Mouse (Mus musculus) myocyte (in vitro differentiated cells): ENCODE measurements around the gene Wdr83. TPM values are rescaled to one million over a fixed set of nuclear protein-coding genes. Genes with fewer than 3 reads are reported as not detected.
A peak's percentile ranks its signal among the peaks of the same experiment; 100 is the strongest.

Experiments
- H3K27me3 ChIP-seq: one replicate; pipeline ENCODE4 v1.6.1; 2011; ENCODE audit not compliant: control insufficient read depth, insufficient read depth, insufficient read length
- H3K36me3 ChIP-seq: one replicate; pipeline ENCODE4 v1.6.1; 2011; ENCODE audit not compliant: control insufficient read depth, insufficient read depth
- H3K4me2 ChIP-seq: one replicate; pipeline ENCODE4 v1.6.1; 2011; ENCODE audit warnings: low read depth, control low read depth
- H3K4me3 ChIP-seq: one replicate; pipeline ENCODE4 v1.5.1; 2011; ENCODE audit warnings: mild to moderate bottlenecking, control low read depth, moderate library complexity
- H3K79me2 ChIP-seq: one replicate; pipeline ENCODE4 v1.6.1; 2011; ENCODE audit not compliant: control insufficient read depth, insufficient read depth
- H3ac ChIP-seq: one replicate; pipeline ENCODE4 v1.6.1; 2011; ENCODE audit not compliant: control insufficient read depth, insufficient read length
- CEBPB ChIP-seq: IDR thresholded peaks from 2 replicates; pipeline ENCODE4 v1.6.1; 2011; ENCODE audit warnings: mild to moderate bottlenecking, moderate library complexity; ENCODE audit not compliant: poor library complexity, insufficient read depth, severe bottlenecking
- E2F4 ChIP-seq: IDR thresholded peaks from one replicate; pipeline ENCODE4 v1.6.1; 2011; ENCODE audit warnings: mild to moderate bottlenecking, control low read depth, moderate library complexity; ENCODE audit not compliant: insufficient read depth
- MAX ChIP-seq: IDR thresholded peaks from one replicate; pipeline ENCODE4 v1.6.1; 2011; ENCODE audit warnings: low read depth, mild to moderate bottlenecking, control low read depth
- MYOD1 ChIP-seq, 3 experiments: IDR thresholded peaks; one replicate each; pipeline ENCODE4 v1.6.1; 2011; ENCODE audit warnings: control low read depth in 2 of 3, low read depth in 2 of 3, mild to moderate bottlenecking in 2 of 3, moderate library complexity in 1 of 3; ENCODE audit not compliant: insufficient read length in 2 of 3, control insufficient read depth in 1 of 3
- MYOG ChIP-seq, 3 experiments: IDR thresholded peaks; one replicate each; pipeline ENCODE4 v1.6.1; 2011; ENCODE audit warnings: control low read depth in 2 of 3, low read depth in 2 of 3, mild to moderate bottlenecking in 2 of 3; ENCODE audit not compliant: insufficient read length in 2 of 3, control insufficient read depth in 1 of 3, insufficient read depth in 1 of 3
- POLR2A ChIP-seq: IDR thresholded peaks from one replicate; pipeline ENCODE4 v1.6.1; 2011; ENCODE audit warnings: low read depth, mild to moderate bottlenecking, control low read depth, moderate library complexity; ENCODE audit not compliant: insufficient read length
- POLR2AphosphoS2 ChIP-seq: IDR thresholded peaks from one replicate; pipeline ENCODE4 v1.6.1; 2011; ENCODE audit warnings: low read depth, control low read depth; ENCODE audit not compliant: insufficient read length
- REST ChIP-seq: IDR thresholded peaks from one replicate; pipeline ENCODE4 v1.6.1; 2011; ENCODE audit warnings: mild to moderate bottlenecking, control low read depth, moderate library complexity; ENCODE audit not compliant: insufficient read depth, insufficient read length
- SRF ChIP-seq: IDR thresholded peaks from one replicate; pipeline ENCODE4 v1.6.1; 2011; ENCODE audit warnings: low read depth; ENCODE audit not compliant: control insufficient read depth, insufficient read length
- TCF12 ChIP-seq: IDR thresholded peaks from one replicate; pipeline ENCODE4 v1.6.1; 2011; ENCODE audit warnings: mild to moderate bottlenecking, control low read depth; ENCODE audit not compliant: poor library complexity, insufficient read depth, severe bottlenecking
- TCF3 ChIP-seq: IDR thresholded peaks from one replicate; pipeline ENCODE4 v1.6.1; 2011; ENCODE audit warnings: low read depth, control low read depth; ENCODE audit not compliant: insufficient read length
- USF1 ChIP-seq: IDR thresholded peaks from one replicate; pipeline ENCODE4 v1.6.1; 2011; ENCODE audit warnings: low read depth, mild to moderate bottlenecking, control low read depth, moderate library complexity
- polyA plus RNA-seq: library from polyadenylated mRNA; unstranded; fragments of >200 nt; fragmentation: generic; extraction: Trizol; gene quantifications from one replicate; pipeline ENCODE4 v1.2.1, GENCODE M21; 2012; ENCODE audit warnings: missing spikeins

The Wdr83 gene
- polyA plus RNA-seq, 1 experiment, result 26.8 TPM

DNA sequence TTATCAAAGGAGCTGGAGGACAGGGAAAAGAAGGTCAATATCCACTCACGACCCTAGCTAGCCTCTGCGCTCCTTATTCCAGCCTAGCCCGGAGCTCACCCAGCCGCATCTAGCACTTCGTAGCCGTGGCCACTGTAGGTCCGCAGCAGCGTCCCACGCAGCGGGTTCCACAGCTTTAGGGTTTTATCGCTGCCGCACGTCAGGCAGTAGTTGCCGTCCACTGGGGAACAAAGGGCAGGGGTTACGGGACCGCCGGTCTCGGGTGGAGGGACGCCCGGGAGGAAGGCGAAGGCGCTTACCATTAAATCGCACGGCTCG is 933 bp downstream of the Wdr83 start:
- H3K36me3 ChIP-seq, result peaks cover 7% of the 10 kb centered on the region
- peaks cover 9% of the 10 kb centered on the region for H3K79me2 ChIP-seq
- peak overlapping the region; percentile 83 for H3K4me2 ChIP-seq
- H3K27me3 ChIP-seq, result no peaks in the 10 kb centered on the region
- peak overlapping the region; percentile 74 for H3ac ChIP-seq
- peak; percentile 5 for TF ChIP-seq POLR2A
- TF ChIP-seq MYOD1 (IDR thresholded peaks at IDR 0.05; ENCODE audit: control insufficient read depth in 1 of 3, insufficient read length in 2 of 3, low read depth in 2 of 3), result no peak
- peak; percentile 12 for TF ChIP-seq POLR2AphosphoS2
- TF ChIP-seq MYOG (IDR thresholded peaks at IDR 0.05; ENCODE audit: control insufficient read depth in 1 of 3, insufficient read depth in 1 of 3, insufficient read length in 2 of 3, low read depth in 2 of 3), result no peak
- no peak for TF ChIP-seq TCF12
- H3K4me3 ChIP-seq, result peak overlapping the region; percentile 96

DNA sequence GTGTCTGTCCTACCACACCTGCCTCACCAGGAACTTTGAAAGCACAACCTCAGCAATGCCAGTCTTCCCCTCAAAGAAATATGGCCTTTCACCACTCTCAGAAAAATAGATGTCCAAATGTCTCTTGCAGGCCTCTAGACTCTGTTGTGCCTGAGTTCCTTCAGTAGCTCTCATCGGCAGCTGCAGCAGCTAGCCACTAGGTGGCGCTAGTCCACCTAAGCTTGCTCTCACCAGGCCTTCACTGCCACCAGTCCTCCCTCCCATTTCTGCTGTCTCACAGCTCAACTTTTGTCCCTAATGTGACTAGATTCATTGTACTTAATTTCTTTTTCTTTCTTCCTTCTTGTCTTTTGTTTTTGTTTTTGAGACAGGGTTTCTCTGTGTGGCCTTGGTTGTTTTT is 4.1 kb downstream of the Wdr83 start:
- Histone ChIP-seq H3K4me3 (no peak overlapping the region), H3K36me3 (peaks cover 12% of the 10 kb centered on the region), H3K4me2 (no peak overlapping the region), H3ac (no peak overlapping the region), H3K27me3 (no peaks in the 10 kb centered on the region), H3K79me2 (peaks cover 9% of the 10 kb centered on the region)
- TF ChIP-seq SRF (no peak), MYOD1 (IDR thresholded peaks at IDR 0.05; ENCODE audit: control insufficient read depth in 1 of 3, insufficient read length in 2 of 3, low read depth in 2 of 3) (no peak), POLR2A (no peak), TCF12 (no peak), MAX (no peak), CEBPB (no peak), MYOG (IDR thresholded peaks at IDR 0.05; ENCODE audit: control insufficient read depth in 1 of 3, insufficient read depth in 1 of 3, insufficient read length in 2 of 3, low read depth in 2 of 3) (no peak), TCF3 (no peak)

DNA sequence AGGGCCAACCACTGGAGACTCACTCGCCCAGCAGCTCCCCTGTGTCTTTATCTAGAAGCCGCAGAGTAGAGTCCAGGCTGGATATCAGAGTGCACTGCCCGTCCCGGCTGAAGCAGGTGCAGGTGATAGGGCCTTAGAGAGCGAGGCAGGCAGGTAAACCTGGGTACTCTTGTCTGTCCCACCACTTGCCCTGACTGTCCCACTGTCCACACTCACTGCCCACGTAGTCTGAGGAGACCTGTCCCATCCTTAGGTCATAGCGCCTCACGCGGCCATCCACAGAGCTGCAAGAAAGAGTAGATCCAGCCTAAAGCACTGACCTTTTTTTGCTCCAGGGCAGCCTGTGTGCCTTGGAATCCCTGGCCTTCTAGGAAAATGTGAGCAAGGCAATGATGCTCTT is 5.1 kb downstream of the Wdr83 start:
- Histone ChIP-seq H3ac (no peak overlapping the region), H3K36me3 (peaks cover 12% of the 10 kb centered on the region)
- no peak for TF ChIP-seq TCF12
- no peak for TF ChIP-seq MYOD1 (IDR thresholded peaks at IDR 0.05; ENCODE audit: control insufficient read depth in 1 of 3, insufficient read length in 2 of 3, low read depth in 2 of 3)
- TF ChIP-seq MYOG (IDR thresholded peaks at IDR 0.05; ENCODE audit: control insufficient read depth in 1 of 3, insufficient read depth in 1 of 3, insufficient read length in 2 of 3, low read depth in 2 of 3), result no peak

DNA sequence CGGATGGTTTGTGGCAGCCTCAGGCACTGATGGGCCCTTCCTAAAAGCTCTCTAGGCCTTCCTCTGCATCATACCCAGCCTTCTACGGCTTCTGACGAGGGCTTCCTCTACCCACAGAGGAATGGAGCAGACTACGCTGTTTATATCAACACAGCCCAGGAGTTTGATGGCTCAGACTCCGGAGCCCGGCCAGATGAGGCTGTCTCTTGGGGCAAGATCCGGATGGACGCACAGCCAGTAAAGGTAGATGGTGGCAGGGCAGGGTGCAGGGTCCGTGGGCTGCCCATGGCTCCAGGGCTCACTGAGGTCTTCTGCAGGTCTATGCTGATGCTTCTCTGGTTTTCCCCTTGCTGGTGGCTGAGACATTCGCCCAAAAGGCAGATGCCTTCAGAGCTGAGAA is 6.5 kb downstream of the Wdr83 start:
- Histone ChIP-seq H3K4me3 (no peak overlapping the region), H3K4me2 (no peak overlapping the region), H3K36me3 (peaks cover 12% of the 10 kb centered on the region), H3K27me3 (no peaks in the 10 kb centered on the region), H3K79me2 (peaks cover 3% of the 10 kb centered on the region), H3ac (no peak overlapping the region)
- TF ChIP-seq MYOD1 (IDR thresholded peaks at IDR 0.05; ENCODE audit: control insufficient read depth in 1 of 3, insufficient read length in 2 of 3, low read depth in 2 of 3) (no peak), SRF (no peak), E2F4 (no peak), POLR2AphosphoS2 (peak; percentile 22), CEBPB (no peak)

More for the DNA sequence above, 5.1 kb downstream of the Wdr83 start:
- Histone ChIP-seq H3K27me3 (no peaks in the 10 kb centered on the region), H3K79me2 (peaks cover 9% of the 10 kb centered on the region), H3K4me2 (no peak overlapping the region), H3K4me3 (no peak overlapping the region)

DNA sequence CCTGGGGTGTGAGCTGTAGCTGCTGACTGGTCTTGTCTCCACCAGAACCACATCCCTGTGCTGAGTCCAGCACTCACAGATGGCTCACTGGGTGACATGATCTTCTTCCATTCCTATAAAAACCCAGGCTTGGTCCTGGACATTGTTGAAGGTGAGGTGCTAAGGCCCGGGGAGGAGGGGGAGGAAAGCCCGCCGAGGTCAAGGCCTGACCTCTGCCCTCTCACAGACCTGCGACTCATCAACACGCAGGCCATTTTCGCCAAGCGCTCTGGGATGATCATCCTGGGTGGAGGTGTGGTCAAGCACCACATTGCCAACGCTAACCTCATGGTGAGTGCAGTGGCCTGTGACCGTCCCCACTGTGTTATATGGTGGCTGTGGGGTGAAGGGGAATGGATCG is 6.9 kb downstream of the Wdr83 start:
- Histone ChIP-seq H3K4me3 (no peak overlapping the region), H3K27me3 (no peaks in the 10 kb centered on the region), H3K79me2 (no peaks in the 10 kb centered on the region), H3K36me3 (peaks cover 12% of the 10 kb centered on the region), H3ac (no peak overlapping the region), H3K4me2 (no peak overlapping the region)
- no peak for TF ChIP-seq CEBPB
- no peak for TF ChIP-seq E2F4
- TF ChIP-seq TCF3, result no peak
- TF ChIP-seq REST, result no peak
- no peak for TF ChIP-seq POLR2A
- no peak for TF ChIP-seq MAX
- TF ChIP-seq POLR2AphosphoS2, result no peak
- TF ChIP-seq SRF, result no peak
- TF ChIP-seq TCF12, result no peak
- TF ChIP-seq MYOG (IDR thresholded peaks at IDR 0.05; ENCODE audit: control insufficient read depth in 1 of 3, insufficient read depth in 1 of 3, insufficient read length in 2 of 3, low read depth in 2 of 3), result no peak
- TF ChIP-seq USF1, result no peak
- TF ChIP-seq MYOD1 (IDR thresholded peaks at IDR 0.05; ENCODE audit: control insufficient read depth in 1 of 3, insufficient read length in 2 of 3, low read depth in 2 of 3), result no peak

DNA sequence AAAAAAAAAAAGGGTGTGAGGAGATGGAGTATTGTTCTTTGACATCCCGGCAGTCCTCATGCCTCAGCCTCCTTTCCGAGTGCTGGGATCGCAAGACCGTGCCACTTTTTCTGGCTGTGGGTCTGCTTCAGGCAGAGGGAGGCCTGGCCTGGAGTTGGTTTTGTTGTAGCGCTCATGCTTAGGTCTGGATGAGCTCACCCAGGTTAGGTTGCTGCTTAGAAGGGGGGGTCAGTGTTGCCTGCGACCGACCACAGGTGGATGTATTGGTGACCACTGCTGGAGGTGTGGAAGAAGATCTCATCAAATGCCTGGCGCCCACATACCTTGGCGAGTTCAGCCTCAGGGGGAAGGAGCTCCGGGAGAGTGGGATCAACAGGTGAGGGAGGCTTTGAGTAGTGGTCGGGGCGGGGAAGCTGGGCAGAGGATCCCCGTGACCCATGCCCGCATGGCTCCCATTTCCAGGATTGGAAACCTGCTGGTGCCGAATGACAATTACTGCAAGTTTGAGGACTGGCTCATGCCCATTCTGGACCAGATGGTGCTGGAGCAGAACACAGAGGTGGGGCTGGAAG is 8.0 kb downstream of the Wdr83 start:
- H3ac ChIP-seq, result no peak overlapping the region
- H3K27me3 ChIP-seq, result no peaks in the 10 kb centered on the region
- peaks cover 12% of the 10 kb centered on the region for H3K36me3 ChIP-seq
- H3K79me2 ChIP-seq, result no peaks in the 10 kb centered on the region
- H3K4me3 ChIP-seq, result peak overlapping the region; percentile 82
- no peak for TF ChIP-seq MYOG (IDR thresholded peaks at IDR 0.05; ENCODE audit: control insufficient read depth in 1 of 3, insufficient read depth in 1 of 3, insufficient read length in 2 of 3, low read depth in 2 of 3)
- no peak for TF ChIP-seq TCF3
- no peak for TF ChIP-seq CEBPB
- no peak for TF ChIP-seq TCF12
- TF ChIP-seq MAX, result no peak
- TF ChIP-seq POLR2AphosphoS2, result no peak
- no peak for TF ChIP-seq USF1
- no peak for TF ChIP-seq REST
- no peak for TF ChIP-seq E2F4
- TF ChIP-seq POLR2A, result no peak
- TF ChIP-seq SRF, result no peak
- TF ChIP-seq MYOD1 (IDR thresholded peaks at IDR 0.05; ENCODE audit: control insufficient read depth in 1 of 3, insufficient read length in 2 of 3, low read depth in 2 of 3), result no peak
- peak overlapping the region; percentile 61 for H3K4me2 ChIP-seq
